Mouse (Mus musculus) kidney, embryonic 15.5 days (tissue): ENCODE results near the gene Hoxc11. TPM values are rescaled to one million over a fixed set of nuclear protein-coding genes. Genes with fewer than 3 reads are reported as not detected.

ENCODE experiments used
- ATAC-seq: fragments of 200-750 bp; cut with Nextera tagmentation; replicated peaks from 2 replicates; pipeline ENCODE4 v1.8.0; 2017; ENCODE audit warnings: moderate TSS enrichment; ENCODE audit not compliant: low FRiP score
- H3K27ac ChIP-seq: fragments of 300-500 bp; sonication (generic); 2 replicates; pipeline ENCODE4 v1.5.1; 2015; ENCODE audit warnings: mild to moderate bottlenecking, inconsistent platforms
- H3K27me3 ChIP-seq: fragments of 300-500 bp; sonication (generic); 2 replicates; pipeline ENCODE4 v1.6.1; 2015; ENCODE audit warnings: inconsistent platforms
- H3K36me3 ChIP-seq: fragments of 300-500 bp; sonication (generic); 2 replicates; pipeline ENCODE4 v1.6.1; 2015; ENCODE audit warnings: inconsistent platforms
- H3K4me1 ChIP-seq: fragments of 300-500 bp; sonication (generic); 2 replicates; pipeline ENCODE4 v1.6.1; 2015; ENCODE audit warnings: inconsistent platforms
- H3K4me2 ChIP-seq: fragments of 300-500 bp; sonication (generic); 2 replicates; pipeline ENCODE4 v1.6.1; 2015; ENCODE audit warnings: moderate library complexity, mild to moderate bottlenecking, inconsistent platforms
- H3K4me3 ChIP-seq: fragments of 300-500 bp; sonication (generic); replicated peaks from 2 replicates; pipeline ENCODE4 v1.5.1; 2015; ENCODE audit warnings: mild to moderate bottlenecking, inconsistent platforms
- H3K9ac ChIP-seq: fragments of 300-500 bp; sonication (generic); 2 replicates; pipeline ENCODE4 v1.6.1; 2015; ENCODE audit warnings: mild to moderate bottlenecking, inconsistent platforms
- H3K9me3 ChIP-seq: fragments of 300-500 bp; sonication (generic); replicated peaks from 2 replicates; pipeline ENCODE4 v1.6.1; 2016; ENCODE audit warnings: inconsistent platforms
- WGBS: fragments of 180-500 bp; shearing (Covaris S2); methylation state at CpG from one replicate; pipeline ENCODE4 v1.1.7; 2015; ENCODE audit warnings: mixed read lengths; 5-methylcytosine and 5-hydroxymethylcytosine counted together
- polyA plus RNA-seq: library from polyadenylated mRNA; unstranded; fragments of >200 nt; fragmentation: Nextera tagmentation; extraction: Ambion mirVana; gene quantifications from 2 replicates; pipeline ENCODE4 v1.2.1, GENCODE M21; 2015

Hoxc11 gene
- polyA plus RNA-seq, 1 experiment from 2014 or later = 1.7 TPM

DNA sequence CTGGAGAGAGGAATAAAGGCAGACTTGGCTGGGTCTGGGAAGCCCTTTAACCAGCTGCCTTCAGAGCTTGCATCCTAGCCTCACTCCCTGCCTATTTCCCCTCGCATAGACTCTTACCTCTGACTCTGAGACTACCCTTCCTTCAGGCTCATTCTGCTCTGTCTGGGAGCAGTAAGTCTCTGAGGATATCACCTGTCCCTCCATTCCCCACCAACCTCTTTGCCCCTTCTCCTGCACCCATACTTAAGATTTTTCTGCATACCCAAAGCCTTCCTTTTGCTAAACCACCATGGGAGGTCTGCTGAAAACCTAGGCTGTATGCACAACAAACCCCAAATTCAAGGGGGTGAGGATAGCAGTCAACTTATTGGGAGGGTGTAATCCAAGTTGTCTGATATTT is 25.7 kb downstream of the Hoxc11 start:
- Histone ChIP-seq H3K36me3 (0 out of 2 replicates have a peak, but pooled peaks cover 3% of the 10 kb centered on the region), H3K9me3 (no peaks in the 10 kb centered on the region), H3K4me2 (peak overlapping the region; percentile 77), H3K4me1 (peaks cover 72% of the 10 kb centered on the region), H3K9ac (peak overlapping the region; percentile 75), H3K27ac (peak overlapping the region; percentile 96), H3K27me3 (peaks cover 71% of the 10 kb centered on the region), H3K4me3 (peak overlapping the region; percentile 65)
- no peak for ATAC-seq
- 10% methylated on average over 1 of the region's 1 CpGs for WGBS

- Histone ChIP-seq H3K9me3 (no peaks in the 10 kb centered on the region), H3K4me2 (peak overlapping the region; percentile 77), H3K4me3 (peak overlapping the region; percentile 65), H3K36me3 (0 out of 2 replicates have a peak, but pooled peaks cover 3% of the 10 kb centered on the region), H3K27me3 (peaks cover 71% of the 10 kb centered on the region), H3K4me1 (peaks cover 72% of the 10 kb centered on the region), H3K9ac (peak overlapping the region; percentile 75), H3K27ac (peak overlapping the region; percentile 96)
- no peak for ATAC-seq
- 6% methylated on average over 11 of the region's 11 CpGs for WGBS
These were observed 26.1 kb downstream of the Hoxc11 start for GRCm38 (mm10) chr15:102980352-102980751.

- H3K9ac ChIP-seq = peak overlapping the region; percentile 75
- H3K4me1 ChIP-seq = peaks cover 73% of the 10 kb centered on the region
- peak overlapping the region; percentile 77 for H3K4me2 ChIP-seq
- H3K27ac ChIP-seq = peak overlapping the region; percentile 96
- peak overlapping the region; percentile 65 for H3K4me3 ChIP-seq
- H3K27me3 ChIP-seq = peaks cover 71% of the 10 kb centered on the region
- no peaks in the 10 kb centered on the region for H3K9me3 ChIP-seq
- no peak for ATAC-seq
- WGBS = 1% methylated on average over 14 of the region's 14 CpGs
- 0 out of 2 replicates have a peak, but pooled peaks cover 3% of the 10 kb centered on the region for H3K36me3 ChIP-seq
These were observed 26.7 kb downstream of the Hoxc11 start for GRCm38 (mm10) chr15:102980912-102981311.

DNA sequence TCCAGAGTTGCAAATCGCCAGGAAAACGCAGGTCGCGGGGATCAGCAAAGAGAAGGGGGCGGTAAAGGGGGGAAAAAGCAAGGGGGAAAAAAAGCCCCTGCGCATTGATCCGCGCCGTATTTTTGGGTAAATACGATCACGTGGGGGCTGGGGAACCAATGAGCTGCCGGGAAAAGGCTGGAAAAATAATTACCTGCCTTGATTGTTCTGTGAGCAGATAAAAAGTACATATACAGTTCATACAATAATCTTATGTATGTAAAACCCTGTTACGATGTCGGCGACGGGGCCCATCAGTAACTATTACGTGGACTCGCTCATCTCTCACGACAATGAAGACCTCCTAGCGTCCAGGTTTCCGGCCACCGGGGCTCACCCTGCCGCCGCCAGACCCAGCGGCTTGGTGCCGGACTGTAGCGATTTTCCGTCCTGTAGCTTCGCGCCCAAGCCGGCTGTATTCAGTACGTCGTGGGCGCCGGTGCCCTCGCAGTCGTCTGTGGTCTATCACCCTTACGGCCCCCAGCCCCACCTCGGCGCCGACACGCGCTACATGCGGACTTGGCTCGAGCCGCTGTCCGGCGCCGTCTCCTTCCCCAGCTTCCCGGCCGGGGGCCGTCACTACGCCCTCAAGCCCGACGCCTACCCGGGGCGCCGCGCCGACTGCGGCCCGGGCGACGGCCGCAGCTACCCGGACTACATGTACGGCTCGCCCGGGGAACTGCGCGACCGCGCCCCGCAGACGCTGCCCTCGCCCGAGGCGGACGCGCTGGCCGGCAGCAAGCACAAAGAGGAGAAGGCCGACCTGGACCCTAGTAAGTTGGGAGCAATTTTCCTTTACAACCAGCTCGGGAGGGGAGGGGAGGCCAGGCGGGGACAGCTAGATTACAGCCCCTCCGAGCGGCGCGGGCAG is 27.4 kb downstream of the Hoxc11 start:
- Histone ChIP-seq H3K27me3 (peaks cover 74% of the 10 kb centered on the region), H3K9ac (peak overlapping the region; percentile 75), H3K4me2 (peak overlapping the region; percentile 77), H3K27ac (peak overlapping the region; percentile 96), H3K9me3 (no peaks in the 10 kb centered on the region), H3K36me3 (0 out of 2 replicates have a peak, but pooled peaks cover 3% of the 10 kb centered on the region), H3K4me1 (peaks cover 77% of the 10 kb centered on the region), H3K4me3 (peak overlapping the region; percentile 65)
- under 1% methylated on average over 88 of the region's 88 CpGs for WGBS
- no peak for ATAC-seq

GRCm38 (mm10) chr15:102983716-102984115 is 29.5 kb downstream of the Hoxc11 start:
- H3K4me2 ChIP-seq = peak overlapping the region; percentile 77
- peaks cover 75% of the 10 kb centered on the region for H3K27me3 ChIP-seq
- no peak for ATAC-seq
- H3K9ac ChIP-seq = peak overlapping the region; percentile 75
- peaks cover 78% of the 10 kb centered on the region for H3K4me1 ChIP-seq
- peak overlapping the region; percentile 65 for H3K4me3 ChIP-seq
- no peaks in the 10 kb centered on the region for H3K9me3 ChIP-seq
- H3K36me3 ChIP-seq = 0 out of 2 replicates have a peak, but pooled peaks cover 3% of the 10 kb centered on the region
- WGBS = 12% methylated on average over 12 of the region's 12 CpGs
- peak overlapping the region; percentile 75 for H3K27ac ChIP-seq

DNA sequence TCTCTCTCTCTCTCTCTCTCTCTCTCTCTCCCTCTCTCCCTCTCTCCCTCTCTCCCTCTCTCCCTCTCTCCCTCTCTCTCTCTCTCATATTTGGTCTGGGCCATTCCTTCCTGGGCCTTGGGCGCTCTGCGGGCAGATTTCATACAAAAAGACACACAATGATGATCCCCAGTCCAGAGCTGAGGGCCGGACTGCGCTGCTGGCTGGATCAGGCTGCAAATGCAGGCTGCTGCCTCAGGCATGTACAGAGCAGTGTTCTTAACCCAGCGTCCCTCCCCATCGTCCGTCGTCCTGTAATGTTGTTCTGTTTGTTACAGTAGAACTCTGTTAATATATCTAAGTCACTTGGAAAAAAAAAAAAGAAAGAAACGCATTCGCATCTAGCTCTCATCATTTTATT is 30.3 kb downstream of the Hoxc11 start:
- Histone ChIP-seq H3K27me3 (peaks cover 77% of the 10 kb centered on the region), H3K9me3 (no peaks in the 10 kb centered on the region), H3K27ac (peak overlapping the region; percentile 75), H3K4me3 (peak overlapping the region; percentile 10; the same call in 1 of the 2 replicates), H3K36me3 (0 out of 2 replicates have a peak, but pooled peaks cover 3% of the 10 kb centered on the region), H3K4me1 (peaks cover 78% of the 10 kb centered on the region), H3K9ac (peak overlapping the region; percentile 27; the same call in 1 of the 2 replicates), H3K4me2 (peak overlapping the region; percentile 77)
- no peak for ATAC-seq
- WGBS = 13% methylated on average over 10 of the region's 10 CpGs

- Histone ChIP-seq H3K27me3 (peaks cover 77% of the 10 kb centered on the region), H3K27ac (peak overlapping the region; percentile 75)
These were observed 30.7 kb downstream of the Hoxc11 start for GRCm38 (mm10) chr15:102984925-102985324.

DNA sequence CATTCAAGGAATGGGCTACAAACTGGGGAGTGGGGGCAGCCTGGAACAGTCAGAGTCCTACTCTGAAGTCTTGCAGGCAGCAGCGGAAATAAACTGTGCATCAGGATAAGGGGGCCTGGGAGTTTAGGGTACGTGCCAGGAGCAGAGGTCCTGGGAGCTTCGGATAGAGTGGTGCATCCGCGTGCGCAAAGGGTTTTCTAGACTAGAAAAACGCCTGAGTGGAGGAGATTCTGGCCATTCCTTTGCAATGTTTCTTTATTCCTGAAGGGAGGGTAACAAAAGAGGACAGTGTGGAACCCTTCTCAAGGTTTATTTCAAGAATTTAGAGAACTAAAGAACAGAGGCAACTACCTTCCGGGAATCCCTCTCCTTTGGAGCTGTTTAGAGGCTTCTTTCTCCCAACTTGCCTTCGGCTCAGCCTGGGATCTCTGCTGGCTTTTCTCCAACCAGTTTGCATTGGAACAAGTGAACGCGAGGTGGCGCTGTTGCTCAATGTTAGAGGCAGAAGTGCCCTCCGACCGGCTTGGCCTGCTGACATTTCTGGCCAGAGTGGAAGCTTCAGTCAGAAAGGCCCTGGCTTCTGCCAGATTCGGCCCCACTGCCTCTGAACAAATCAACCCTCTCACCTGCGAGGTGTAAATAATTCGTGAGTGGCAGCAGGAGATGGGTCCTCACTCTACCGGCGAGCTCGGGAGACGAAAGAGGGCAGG is 33.1 kb downstream of the Hoxc11 start:
- Histone ChIP-seq H3K4me3 (no peak overlapping the region), H3K9me3 (no peaks in the 10 kb centered on the region), H3K4me1 (peaks cover 89% of the 10 kb centered on the region), H3K9ac (no peak overlapping the region), H3K27ac (peak overlapping the region; percentile 71), H3K4me2 (peak overlapping the region; percentile 17), H3K27me3 (peaks cover 85% of the 10 kb centered on the region), H3K36me3 (0 out of 2 replicates have a peak, but pooled peaks cover 3% of the 10 kb centered on the region)
- 6% methylated on average over 21 of the region's 21 CpGs for WGBS
- ATAC-seq = 0 out of 2 replicates have a peak, but pooled peaks have one; percentile 6

More at GRCm38 (mm10) chr15:102984925-102985324, 30.7 kb downstream of the Hoxc11 start:
- Histone ChIP-seq H3K4me2 (peak overlapping the region; percentile 77), H3K36me3 (0 out of 2 replicates have a peak, but pooled peaks cover 3% of the 10 kb centered on the region), H3K9ac (peak overlapping the region; percentile 27; the same call in 1 of the 2 replicates), H3K4me1 (peaks cover 78% of the 10 kb centered on the region), H3K4me3 (peak overlapping the region; percentile 10; the same call in 1 of the 2 replicates), H3K9me3 (no peaks in the 10 kb centered on the region)
- ATAC-seq = no peak
- WGBS = 17% methylated on average over 3 of the region's 3 CpGs

GRCm38 (mm10) chr15:102988078-102988477 is 33.9 kb downstream of the Hoxc11 start:
- H3K4me1 ChIP-seq = peaks cover 94% of the 10 kb centered on the region
- 45% methylated on average over 5 of the region's 5 CpGs for WGBS

DNA sequence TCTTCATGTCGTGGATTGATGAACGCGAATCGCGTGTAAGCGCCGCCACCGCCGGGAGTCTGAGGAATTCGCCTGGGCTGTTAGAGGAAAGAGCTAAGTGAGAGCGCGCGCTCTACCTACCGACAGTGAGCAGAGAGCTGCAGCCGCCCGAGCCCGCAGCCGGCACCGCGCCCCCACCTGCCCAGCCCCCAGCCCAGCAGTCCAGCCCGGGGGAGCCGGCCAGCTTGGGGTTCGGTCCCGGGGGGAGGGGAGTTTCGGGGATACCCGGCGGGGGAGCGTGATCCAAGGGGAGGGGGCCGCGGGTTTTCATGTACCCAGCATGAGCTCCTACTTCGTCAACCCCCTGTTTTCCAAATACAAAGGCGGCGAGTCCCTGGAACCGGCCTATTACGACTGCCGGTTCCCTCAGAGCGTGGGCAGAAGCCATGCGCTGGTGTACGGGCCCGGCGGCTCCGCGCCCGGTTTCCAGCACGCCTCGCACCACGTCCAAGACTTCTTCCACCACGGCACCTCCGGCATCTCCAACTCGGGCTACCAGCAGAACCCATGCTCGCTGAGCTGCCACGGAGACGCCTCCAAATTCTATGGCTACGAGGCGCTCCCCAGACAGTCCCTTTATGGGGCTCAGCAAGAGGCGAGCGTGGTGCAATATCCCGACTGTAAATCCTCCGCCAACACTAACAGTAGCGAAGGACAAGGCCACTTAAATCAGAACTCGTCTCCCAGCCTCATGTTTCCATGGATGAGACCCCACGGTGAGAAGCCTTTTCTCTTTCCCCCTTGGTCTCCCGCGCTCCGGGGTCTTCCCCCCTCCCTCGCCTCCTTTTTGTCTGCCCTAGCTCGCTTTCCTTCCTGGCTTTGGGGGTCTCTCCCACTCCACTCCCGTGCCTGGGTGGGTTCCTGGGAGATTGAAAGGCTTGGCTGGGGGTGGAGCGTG is 36.5 kb downstream of the Hoxc11 start, which contains the start of gene Hoxc8:
TSS of gene Hoxc8 (plus strand) at position 147 of the 937 bp plus-strand sequence.
- H3K27ac ChIP-seq = peak within 1 kb of the TSS; percentile 89
- WGBS = 1% methylated on average over 69 of the region's 69 CpGs
- peak within 1 kb of the TSS; percentile 86 for H3K4me2 ChIP-seq
- H3K9me3 ChIP-seq = no peaks in the 10 kb centered on the region
- peak within 1 kb of the TSS; percentile 57 for H3K4me3 ChIP-seq
- no peaks in the 10 kb centered on the region for H3K36me3 ChIP-seq
- H3K4me1 ChIP-seq = peaks cover 84% of the 10 kb centered on the region
- ATAC-seq = 0 out of 2 replicates have a peak, but pooled peaks have one; percentile 26
- H3K27me3 ChIP-seq = peaks cover 79% of the 10 kb centered on the region
- H3K9ac ChIP-seq = peak within 1 kb of the TSS; percentile 68

More at GRCm38 (mm10) chr15:102988078-102988477, 33.9 kb downstream of the Hoxc11 start:
- Histone ChIP-seq H3K27ac (no peak overlapping the region), H3K4me2 (no peak overlapping the region), H3K4me3 (no peak overlapping the region), H3K27me3 (peaks cover 87% of the 10 kb centered on the region), H3K9ac (no peak overlapping the region), H3K36me3 (0 out of 2 replicates have a peak, but pooled peaks cover 3% of the 10 kb centered on the region), H3K9me3 (no peaks in the 10 kb centered on the region)
- no peak for ATAC-seq
